Mouse (Mus musculus): ENCODE data around the gene Pkd1.

DNA sequence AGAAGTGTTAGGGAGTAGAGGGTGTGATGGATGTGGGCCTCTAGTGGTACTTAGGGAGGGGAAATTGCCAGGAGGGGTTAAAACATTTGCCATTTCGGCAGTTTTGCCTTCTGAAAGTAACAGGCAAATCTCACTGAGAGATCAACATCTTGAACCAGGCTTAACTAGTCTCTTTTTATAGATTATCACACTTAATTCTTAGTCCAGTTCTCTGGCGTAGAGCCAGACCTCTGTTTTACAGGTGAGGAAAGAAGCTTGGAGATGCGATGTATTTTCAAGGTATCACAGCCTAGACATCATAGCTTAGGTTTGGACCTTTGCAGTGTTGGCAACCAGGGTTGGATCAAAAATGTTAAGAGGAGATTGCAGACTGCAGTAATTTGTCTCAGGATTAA is 1.4 kb downstream of the Pkd1 start:
- TF ChIP-seq CTCF (IDR thresholded peaks at IDR 0.05; ENCODE audit: extremely low read depth, insufficient read depth, low read length) (no peak), POLR2A (IDR thresholded peaks at IDR 0.05; ENCODE audit: extremely low read depth, insufficient read depth, low read length) (no peak)

Data from cortical plate, adult 2 months (tissue).